Mouse (Mus musculus) embryonic facial prominence, embryonic 12.5 days (tissue): Measurements from ENCODE around the gene Gpr107. TPM values are rescaled to one million over a fixed set of nuclear protein-coding genes. Genes with fewer than 3 reads are reported as not detected.

ENCODE experiments used
- ATAC-seq: fragments of 200-750 bp; cut with Nextera tagmentation; 2 replicates; pipeline ENCODE4 v1.8.0; 2017; ENCODE audit not compliant: insufficient number of reproducible peaks, insufficient read depth, low FRiP score, low TSS enrichment
- H3K27ac ChIP-seq: fragments of 300-500 bp; sonication (generic); 2 replicates; pipeline ENCODE4 v1.5.1; 2016; ENCODE audit warnings: mild to moderate bottlenecking
- H3K27me3 ChIP-seq: fragments of 300-500 bp; sonication (generic); 2 replicates; pipeline ENCODE4 v1.6.1; 2016; ENCODE audit warnings: mild to moderate bottlenecking, moderate library complexity
- H3K36me3 ChIP-seq: fragments of 300-500 bp; sonication (generic); 2 replicates; pipeline ENCODE4 v1.6.1; 2016; ENCODE audit warnings: mild to moderate bottlenecking
- H3K4me1 ChIP-seq: fragments of 300-500 bp; sonication (generic); 2 replicates; pipeline ENCODE4 v1.6.1; 2016
- H3K4me2 ChIP-seq: fragments of 300-500 bp; sonication (generic); replicated peaks from 2 replicates; pipeline ENCODE4 v1.6.1; 2016; ENCODE audit warnings: mild to moderate bottlenecking, moderate library complexity
- H3K4me3 ChIP-seq: fragments of 300-500 bp; sonication (generic); 2 replicates; pipeline ENCODE4 v1.5.1; 2016; ENCODE audit warnings: mild to moderate bottlenecking
- H3K9ac ChIP-seq: fragments of 300-500 bp; sonication (generic); 2 replicates; pipeline ENCODE4 v1.6.1; 2016; ENCODE audit warnings: mild to moderate bottlenecking, moderate library complexity
- H3K9me3 ChIP-seq: fragments of 300-500 bp; sonication (generic); 2 replicates; pipeline ENCODE4 v1.6.1; 2016; ENCODE audit warnings: mild to moderate bottlenecking, moderate library complexity
- WGBS: fragments of 180-500 bp; shearing (Covaris S2); methylation state at CpG from one replicate; pipeline ENCODE4 v1.1.7; 2016; 5-methylcytosine and 5-hydroxymethylcytosine counted together
- polyA plus RNA-seq: library from polyadenylated mRNA; unstranded; fragments of >200 nt; fragmentation: Nextera tagmentation; extraction: Ambion mirVana; gene quantifications from 2 replicates; pipeline ENCODE4 v1.2.1, GENCODE M21; 2016

Gpr107 gene
- polyA plus RNA-seq, 1 experiment from 2014 or later: 41.1 TPM

- no peak for ATAC-seq
Observed at GRCm38 (mm10) chr2:31254806-31255205, 102.7 kb downstream of the Gpr107 start.

GRCm38 (mm10) chr2:31255952-31256938, 104.1 kb downstream of the Gpr107 start:
- Histone ChIP-seq H3K36me3 (no peaks in the 10 kb centered on the region), H3K4me3 (no peak overlapping the region), H3K4me1 (peaks cover 49% of the 10 kb centered on the region), H3K27ac (peak overlapping the region; percentile 58), H3K9me3 (no peaks in the 10 kb centered on the region), H3K4me2 (peak overlapping the region; percentile 16; the same call in 1 of the 2 replicates), H3K9ac (no peak overlapping the region), H3K27me3 (no peaks in the 10 kb centered on the region)
- WGBS: 15% methylated on average over 21 of the region's 21 CpGs
- no peak for ATAC-seq

More at GRCm38 (mm10) chr2:31254806-31255205, 102.7 kb downstream of the Gpr107 start:
- H3K36me3 ChIP-seq: no peaks in the 10 kb centered on the region
- H3K4me2 ChIP-seq: no peak overlapping the region
- H3K9me3 ChIP-seq: no peaks in the 10 kb centered on the region
- no peak overlapping the region for H3K9ac ChIP-seq
- no peak overlapping the region for H3K4me3 ChIP-seq
- WGBS: 86% methylated on average over 3 of the region's 3 CpGs
- peaks cover 49% of the 10 kb centered on the region for H3K4me1 ChIP-seq
- no peaks in the 10 kb centered on the region for H3K27me3 ChIP-seq
- 0 out of 2 replicates have a peak overlapping the region, but pooled peaks have one; percentile 36 for H3K27ac ChIP-seq

GRCm38 (mm10) chr2:31257096-31257495, 105.0 kb downstream of the Gpr107 start:
- Histone ChIP-seq H3K9ac (no peak overlapping the region), H3K4me3 (no peak overlapping the region), H3K27ac (peak overlapping the region; percentile 58; the same call in 1 of the 2 replicates), H3K4me1 (peaks cover 49% of the 10 kb centered on the region), H3K9me3 (no peaks in the 10 kb centered on the region), H3K4me2 (no peak overlapping the region), H3K36me3 (no peaks in the 10 kb centered on the region), H3K27me3 (no peaks in the 10 kb centered on the region)
- 69% methylated on average over 6 of the region's 6 CpGs for WGBS
- no peak for ATAC-seq

- Histone ChIP-seq H3K4me1 (peaks cover 60% of the 10 kb centered on the region), H3K27me3 (no peaks in the 10 kb centered on the region), H3K27ac (peak overlapping the region; percentile 48), H3K36me3 (no peaks in the 10 kb centered on the region), H3K4me2 (peak overlapping the region; percentile 61), H3K9me3 (no peaks in the 10 kb centered on the region), H3K9ac (peak overlapping the region; percentile 44; the same call in 1 of the 2 replicates), H3K4me3 (peak overlapping the region; percentile 39)
- WGBS: 11% methylated on average over 22 of the region's 22 CpGs
- ATAC-seq: peak; percentile 31; the same call in 1 of the 2 replicates
Observed at GRCm38 (mm10) chr2:31258609-31259366, 106.7 kb downstream of the Gpr107 start.

- no peaks in the 10 kb centered on the region for H3K36me3 ChIP-seq
- no peaks in the 10 kb centered on the region for H3K27me3 ChIP-seq
- H3K27ac ChIP-seq: peak overlapping the region; percentile 48
- 34% methylated on average over 9 of the region's 9 CpGs for WGBS
- H3K4me2 ChIP-seq: peak overlapping the region; percentile 61
- no peaks in the 10 kb centered on the region for H3K9me3 ChIP-seq
- peaks cover 67% of the 10 kb centered on the region for H3K4me1 ChIP-seq
- peak overlapping the region; percentile 44; the same call in 1 of the 2 replicates for H3K9ac ChIP-seq
- no peak for ATAC-seq
- H3K4me3 ChIP-seq: peak overlapping the region; percentile 39
Observed at GRCm38 (mm10) chr2:31259367-31259920, 107.3 kb downstream of the Gpr107 start.

- H3K4me1 ChIP-seq: peaks cover 67% of the 10 kb centered on the region
- no peak overlapping the region for H3K9ac ChIP-seq
- no peak overlapping the region for H3K4me2 ChIP-seq
- no peaks in the 10 kb centered on the region for H3K36me3 ChIP-seq
- no peak for ATAC-seq
- H3K9me3 ChIP-seq: no peaks in the 10 kb centered on the region
- no peaks in the 10 kb centered on the region for H3K27me3 ChIP-seq
- H3K27ac ChIP-seq: no peak overlapping the region
- 88% methylated on average over 8 of the region's 8 CpGs for WGBS
- H3K4me3 ChIP-seq: no peak overlapping the region
Observed at GRCm38 (mm10) chr2:31260549-31260948, 108.4 kb downstream of the Gpr107 start.

- peaks cover 59% of the 10 kb centered on the region for H3K4me1 ChIP-seq
- no peak for ATAC-seq
- no peak overlapping the region for H3K4me2 ChIP-seq
- 0 out of 2 replicates have a peak overlapping the region, but pooled peaks have one; percentile 54 for H3K27ac ChIP-seq
- no peaks in the 10 kb centered on the region for H3K27me3 ChIP-seq
- no peaks in the 10 kb centered on the region for H3K9me3 ChIP-seq
- H3K36me3 ChIP-seq: 0 out of 2 replicates have a peak, but pooled peaks cover 6% of the 10 kb centered on the region
- H3K4me3 ChIP-seq: no peak overlapping the region
- 73% methylated on average over 8 of the region's 8 CpGs for WGBS
- H3K9ac ChIP-seq: no peak overlapping the region
Observed at GRCm38 (mm10) chr2:31263039-31263461, 110.9 kb downstream of the Gpr107 start.

- ATAC-seq: no peak
- 34% methylated on average over 10 of the region's 10 CpGs for WGBS
- no peak overlapping the region for H3K4me3 ChIP-seq
- 0 out of 2 replicates have a peak overlapping the region, but pooled peaks have one; percentile 1 for H3K4me2 ChIP-seq
- no peaks in the 10 kb centered on the region for H3K9me3 ChIP-seq
- no peaks in the 10 kb centered on the region for H3K27me3 ChIP-seq
- 0 out of 2 replicates have a peak, but pooled peaks cover 6% of the 10 kb centered on the region for H3K36me3 ChIP-seq
- H3K27ac ChIP-seq: peak overlapping the region; percentile 54; the same call in 1 of the 2 replicates
- peaks cover 59% of the 10 kb centered on the region for H3K4me1 ChIP-seq
- H3K9ac ChIP-seq: no peak overlapping the region
Observed at GRCm38 (mm10) chr2:31263746-31264378, 111.7 kb downstream of the Gpr107 start.

- Histone ChIP-seq H3K9ac (no peak overlapping the region), H3K4me1 (peaks cover 54% of the 10 kb centered on the region), H3K4me2 (no peak overlapping the region), H3K27ac (no peak overlapping the region), H3K36me3 (0 out of 2 replicates have a peak, but pooled peaks cover 10% of the 10 kb centered on the region), H3K9me3 (no peaks in the 10 kb centered on the region), H3K27me3 (no peaks in the 10 kb centered on the region), H3K4me3 (no peak overlapping the region)
- WGBS: 37% methylated on average over 6 of the region's 6 CpGs
- ATAC-seq: no peak
Observed at GRCm38 (mm10) chr2:31267447-31267846, 115.3 kb downstream of the Gpr107 start.
